8 mouse cellular contexts compared by ENCODE assay signal in genomic region chrX:103356761-103357236, GRCm38 (mm10). TPM values are rescaled to one million over a fixed set of nuclear protein-coding genes. Genes with fewer than 3 reads are reported as not detected.
DNase-seq lines count a peak whose midpoint lies in the region; ATAC-seq and TF ChIP-seq lines count a peak whose summit lies in the region.

No protein-coding gene starts in this region.

- no peaks in the 10 kb centered on the region for H3K4me1 ChIP-seq in heart, embryonic 11.5 days (ENCODE audit: control insufficient read depth, insufficient read depth, low read length)
- H3K4me1 ChIP-seq in bone marrow macrophage, adult 2 months (ENCODE audit: control insufficient read depth, insufficient read depth, low read length): no peaks in the 10 kb centered on the region
- no peaks in the 10 kb centered on the region for H3K4me1 ChIP-seq in limb, embryonic 10.5 days

- no peak for ATAC-seq in heart, embryonic 11.5 days (replicated peaks; ENCODE audit: insufficient number of reproducible peaks, low FRiP score, low TSS enrichment)
- ATAC-seq in frontal cortex, adult (ENCODE audit: low TSS enrichment): peak; percentile 58

- DNase-seq in heart, adult 9 months (ENCODE audit: low spot score in 2 of 2): no peak
- no peak for DNase-seq in limb, embryonic 10.5 days (ENCODE audit: low spot score)
- DNase-seq in right cerebral cortex, adult 2 months (ENCODE audit: low spot score in 2 of 2): peak; percentile 6 to 15
- DNase-seq in urinary bladder, postnatal 14 days (ENCODE audit: low spot score): no peak

- peaks cover 23% of the 10 kb centered on the region for H3K27me3 ChIP-seq in heart, embryonic 11.5 days (ENCODE audit: control insufficient read depth, insufficient read depth, low read length)
- no peaks in the 10 kb centered on the region for H3K27me3 ChIP-seq in C2C12 (ENCODE audit: control insufficient read depth, insufficient read depth, insufficient read length)
- H3K27me3 ChIP-seq in limb, embryonic 10.5 days (ENCODE audit: low read depth, poor library complexity, severe bottlenecking): peaks cover 99% of the 10 kb centered on the region

- H3K9me3 ChIP-seq in heart, embryonic 11.5 days (replicated peaks; ENCODE audit: control insufficient read depth, low read length): no peaks in the 10 kb centered on the region
- no peaks in the 10 kb centered on the region for H3K9me3 ChIP-seq in limb, embryonic 10.5 days (replicated peaks)

- peak overlapping the region; percentile 64 for H3K4me2 ChIP-seq in heart, embryonic 11.5 days

- H3K79me3 ChIP-seq in C2C12 (ENCODE audit: low read depth): peaks cover 2% of the 10 kb centered on the region

- no peaks in the 10 kb centered on the region for H3K36me3 ChIP-seq in heart, embryonic 11.5 days (ENCODE audit: control insufficient read depth, insufficient read depth, low read length)
- no peaks in the 10 kb centered on the region for H3K36me3 ChIP-seq in C2C12 (ENCODE audit: control insufficient read depth, insufficient read depth)
- no peaks in the 10 kb centered on the region for H3K36me3 ChIP-seq in limb, embryonic 10.5 days

- no peaks in the 10 kb centered on the region for H3K79me2 ChIP-seq in C2C12 (ENCODE audit: control insufficient read depth, insufficient read depth)

- TF ChIP-seq CTCF in C2C12 (IDR thresholded peaks at IDR 0.05; ENCODE audit: control insufficient read depth, insufficient read depth, insufficient read length): no peak
- no peak for TF ChIP-seq CTCF in bone marrow macrophage, adult 2 months (IDR thresholded peaks at IDR 0.05; ENCODE audit: low read depth, low read length)

- H3K9ac ChIP-seq in heart, embryonic 11.5 days (ENCODE audit: low read depth, low read length): peak overlapping the region; percentile 70

- WGBS in heart, embryonic 11.5 days (ENCODE audit: insufficient replicate concordance): 11% methylated on average over 24 of the region's 24 CpGs
- 7% methylated on average over 24 of the region's 24 CpGs for WGBS in limb, embryonic 10.5 days

- peak overlapping the region; percentile 77 for H3ac ChIP-seq in C2C12 (ENCODE audit: control insufficient read depth, insufficient read length, low read depth)

- no peak for TF ChIP-seq POLR2A in bone marrow macrophage, adult 2 months (IDR thresholded peaks at IDR 0.05; ENCODE audit: borderline replicate concordance, low read depth, low read length)

- peak overlapping the region; percentile 59 for H3K4me3 ChIP-seq in heart, embryonic 11.5 days (ENCODE audit: low read depth, low read length)
- H3K4me3 ChIP-seq in C2C12 (ENCODE audit: insufficient read depth, poor library complexity, severe bottlenecking): peak overlapping the region; percentile 50
- H3K4me3 ChIP-seq in bone marrow macrophage, adult 2 months (ENCODE audit: insufficient read depth, low read length): peak overlapping the region; percentile 55
- H3K4me3 ChIP-seq in limb, embryonic 10.5 days: peak overlapping the region; percentile 65

- no peak overlapping the region for H3K27ac ChIP-seq in heart, embryonic 11.5 days (ENCODE audit: low read depth, low read length)
- no peak overlapping the region for H3K27ac ChIP-seq in bone marrow macrophage, adult 2 months (ENCODE audit: insufficient read depth, low read depth, low read length)
- peak overlapping the region; percentile 85 for H3K27ac ChIP-seq in limb, embryonic 10.5 days

TF ChIP-seq in C2C12, 6 proteins besides CTCF, POLR2A, EP300 and RAD21:
- TF ChIP-seq CEBPB (IDR thresholded peaks at IDR 0.05; ENCODE audit: low read depth) (no peak), MYOG (IDR thresholded peaks at IDR 0.05; ENCODE audit: control insufficient read depth, extremely low read depth, insufficient read length) (no peak), MAX (IDR thresholded peaks at IDR 0.05) (no peak), USF1 (IDR thresholded peaks at IDR 0.05; ENCODE audit: low read depth) (no peak), FOSL1 (IDR thresholded peaks at IDR 0.05; ENCODE audit: insufficient read depth, low read length, poor library complexity, severe bottlenecking) (no peak), MYOD1 (IDR thresholded peaks at IDR 0.05; ENCODE audit: control insufficient read depth, insufficient read length, low read depth) (no peak)

RNA-seq across cellular contexts. Expression of gene Chic1, which starts 0.5 kb away (rescaled TPM):
- polyA plus RNA-seq in heart, embryonic 11.5 days (2014; fragmentation: Nextera tagmentation; extraction: Ambion mirVana): 3.9 and 4.7 TPM in 2 replicates
- polyA plus RNA-seq in C2C12 (2012; fragmentation: generic; extraction: Trizol): 0.40 TPM
- 0.11 TPM in 1 of 2 replicates, not detected in the other for polyA plus RNA-seq in bone marrow macrophage, adult 2 months (2012; ENCODE audit: insufficient read depth, insufficient read length, missing spikeins)
- 2.6 and 3.0 TPM in 2 replicates for polyA plus RNA-seq in limb, embryonic 10.5 days (2016; fragmentation: Nextera tagmentation; extraction: Ambion mirVana)

RNA-seq across cellular contexts. Expression of gene Cdx4, which starts 35.6 kb away (rescaled TPM):
- polyA plus RNA-seq in heart, embryonic 11.5 days (2014; fragmentation: Nextera tagmentation; extraction: Ambion mirVana): not detected in 2 replicates
- not detected for polyA plus RNA-seq in C2C12 (2012; fragmentation: generic; extraction: Trizol)
- not detected in 2 replicates for polyA plus RNA-seq in bone marrow macrophage, adult 2 months (2012; ENCODE audit: insufficient read depth, insufficient read length, missing spikeins)
- polyA plus RNA-seq in limb, embryonic 10.5 days (2016; fragmentation: Nextera tagmentation; extraction: Ambion mirVana): not detected in 2 replicates

RNA-seq across cellular contexts. Expression of gene Tsx, which starts 57.5 kb away (rescaled TPM):
- polyA plus RNA-seq in heart, embryonic 11.5 days (2014; fragmentation: Nextera tagmentation; extraction: Ambion mirVana): 0.27 TPM in 1 of 2 replicates, not detected in the other
- not detected for polyA plus RNA-seq in C2C12 (2012; fragmentation: generic; extraction: Trizol)
- not detected in 2 replicates for polyA plus RNA-seq in bone marrow macrophage, adult 2 months (2012; ENCODE audit: insufficient read depth, insufficient read length, missing spikeins)
- 0.44 and 0.48 TPM in 2 replicates for polyA plus RNA-seq in limb, embryonic 10.5 days (2016; fragmentation: Nextera tagmentation; extraction: Ambion mirVana)

Comparison
In these comparisons a context has a peak if more than half of its experiments do, and no peak if none do; other contexts are left out.
1. DNase-seq: peak in right cerebral cortex, adult 2 months (2 of 2); none in heart, adult 9 months (0 of 2), limb, embryonic 10.5 days (single experiment) and urinary bladder, postnatal 14 days (single experiment).
2. Peak in every context shown above with its lines, with median percentiles within 50 percentile points of each other: H3K4me3 ChIP-seq.